In the genomic region with DNA sequence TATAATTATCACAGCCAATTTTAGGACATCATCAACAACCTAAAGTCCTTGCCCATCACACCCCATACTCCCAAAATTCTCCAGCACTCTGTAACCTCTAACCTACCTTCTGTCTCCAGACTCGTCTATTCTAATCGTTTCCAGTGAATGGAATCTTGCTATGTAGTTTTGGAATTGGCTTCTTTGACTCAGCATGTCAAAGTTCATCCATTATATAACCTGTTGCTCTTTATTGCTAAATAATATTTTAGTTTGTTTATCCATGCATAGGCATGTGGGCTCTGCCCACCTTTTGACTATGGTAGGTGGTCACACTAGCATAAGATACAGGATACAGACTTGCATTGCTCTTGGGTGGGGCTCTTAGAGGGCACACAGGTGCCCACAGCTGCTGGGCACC, we compare ENCODE assay signal across 24 mouse cellular contexts.
"Had no signal": no experiment of that assay in that cellular context is flagged by ENCODE, and none has a peak within 500 bp of the region (broad histone marks: within the 10 kb centered on the region; RNA-seq: fewer than 3 reads in every experiment).

No protein-coding gene starts in this region.

- H3K4me3 ChIP-seq: gastrocnemius, adult 2 months; heart, embryonic 10.5 days; heart, embryonic 12.5 days; hindbrain, embryonic 10.5 days; hindbrain, embryonic 12.5 days; intestine, embryonic 15.5 days; layer of hippocampus, adult 2 months; left cerebral cortex, adult 2 months; limb, embryonic 10.5 days; limb, embryonic 12.5 days; liver, embryonic 13.5 days; liver, embryonic 15.5 days had no signal

- H3K9me3 ChIP-seq: heart, embryonic 10.5 days; heart, embryonic 12.5 days; hindbrain, embryonic 10.5 days; hindbrain, embryonic 12.5 days; intestine, embryonic 15.5 days; limb, embryonic 10.5 days; limb, embryonic 12.5 days; liver, embryonic 13.5 days; liver, embryonic 15.5 days had no signal

- ATAC-seq: hindbrain, embryonic 16.5 days; inflammation-experienced regulatory T-cells, adult 6 months; intestine, embryonic 15.5 days; intestine, postnatal 0 days had no signal

- H3K4me1 ChIP-seq: hindbrain, embryonic 10.5 days; hindbrain, embryonic 12.5 days; intestine, embryonic 15.5 days; limb, embryonic 10.5 days; limb, embryonic 12.5 days; liver, embryonic 13.5 days; liver, embryonic 15.5 days had no signal

- H3K27me3 ChIP-seq: heart, embryonic 12.5 days; hindbrain, embryonic 12.5 days; intestine, embryonic 15.5 days; limb, embryonic 12.5 days; liver, embryonic 13.5 days; liver, embryonic 15.5 days had no signal

- H3K9ac ChIP-seq: heart, embryonic 12.5 days; hindbrain, embryonic 12.5 days; hindbrain, embryonic 14.5 days; intestine, embryonic 15.5 days; limb, embryonic 12.5 days; liver, embryonic 13.5 days; liver, embryonic 15.5 days had no signal

- H3K27ac ChIP-seq: gastrocnemius, adult 2 months; heart, embryonic 10.5 days; hindbrain, embryonic 10.5 days; hindbrain, embryonic 12.5 days; hindbrain, embryonic 14.5 days; intestine, embryonic 15.5 days; layer of hippocampus, adult 2 months; left cerebral cortex, adult 2 months; limb, embryonic 10.5 days; limb, embryonic 12.5 days; liver, embryonic 13.5 days; liver, embryonic 15.5 days had no signal

- DNase-seq: gastrocnemius, adult 2 months; gastrocnemius, postnatal 10 days; gastrocnemius, postnatal 25 days; heart, adult 18-20 months; heart, postnatal 10 days; heart, postnatal 4 days; kidney, postnatal 10 days; kidney, postnatal 4 days; liver; liver, embryonic 13.5 days had no signal

- H3K4me2 ChIP-seq: heart, embryonic 12.5 days; hindbrain, embryonic 12.5 days; hindbrain, embryonic 14.5 days; intestine, embryonic 15.5 days; limb, embryonic 12.5 days; liver, embryonic 13.5 days; liver, embryonic 15.5 days had no signal
